Mouse (Mus musculus) lung, postnatal 10 days (tissue): ENCODE measurements around the gene 4931409K22Rik.

Experiments used
- DNase-seq: peaks from one replicate; pipeline ENCODE4 v3.0.0; 2021

Gene 4931409K22Rik

DNA sequence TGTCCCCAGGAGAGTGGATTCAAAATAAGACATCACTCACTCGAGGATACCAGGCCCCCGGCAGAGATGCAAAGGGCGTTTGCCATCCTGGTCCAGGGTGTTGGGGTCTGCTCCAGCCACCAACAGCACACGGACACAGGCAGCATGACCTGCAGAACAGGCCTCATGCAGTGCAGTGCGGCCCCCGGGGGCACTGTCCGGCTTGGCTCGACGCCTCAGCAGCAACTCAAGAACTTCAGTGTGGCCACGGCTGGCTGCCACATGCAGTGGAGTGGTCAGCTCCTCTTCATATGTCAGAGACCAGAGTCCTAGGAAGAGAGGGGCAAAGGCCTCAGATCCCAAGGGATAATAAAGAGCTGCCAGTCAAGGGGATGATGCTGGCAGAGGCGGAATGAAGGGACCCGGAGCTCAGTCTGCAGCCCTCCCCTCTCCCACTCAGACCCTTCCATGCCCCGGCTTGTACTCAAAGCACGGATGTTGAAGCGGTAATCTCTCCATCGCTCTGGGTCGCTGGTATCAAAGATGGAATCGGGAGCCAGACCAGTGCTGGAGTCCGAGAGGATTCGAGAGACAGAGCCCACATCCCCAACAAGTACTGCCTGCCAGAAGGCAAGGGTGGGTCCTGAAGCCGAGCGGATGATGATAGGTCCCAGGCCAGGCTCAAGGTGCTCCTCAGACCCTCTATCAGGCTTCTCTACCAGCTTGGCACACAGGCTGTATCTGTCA lies 16.9 kb downstream of the 4931409K22Rik start:
- no peak for DNase-seq

DNA sequence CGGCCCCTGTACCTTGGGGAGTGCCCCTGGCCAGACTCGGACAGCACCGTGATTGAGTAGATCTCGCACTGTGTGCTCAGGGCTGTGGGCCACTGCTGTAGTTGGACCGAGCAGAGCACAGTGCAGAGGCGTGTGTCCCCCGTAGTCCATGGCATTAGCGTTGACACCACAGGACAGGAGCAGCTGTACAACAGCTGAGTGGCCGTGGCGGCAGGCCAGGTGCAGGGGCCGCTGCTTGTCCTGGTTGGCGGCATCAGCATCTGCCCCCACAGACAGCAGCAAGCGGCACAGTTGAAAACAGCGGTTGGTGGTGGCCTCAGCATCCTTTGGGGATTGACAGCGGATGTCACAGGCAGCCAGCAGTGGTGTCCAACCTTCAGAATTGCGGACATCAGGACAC lies 19.0 kb downstream of the 4931409K22Rik start:
- DNase-seq: no peak

DNA sequence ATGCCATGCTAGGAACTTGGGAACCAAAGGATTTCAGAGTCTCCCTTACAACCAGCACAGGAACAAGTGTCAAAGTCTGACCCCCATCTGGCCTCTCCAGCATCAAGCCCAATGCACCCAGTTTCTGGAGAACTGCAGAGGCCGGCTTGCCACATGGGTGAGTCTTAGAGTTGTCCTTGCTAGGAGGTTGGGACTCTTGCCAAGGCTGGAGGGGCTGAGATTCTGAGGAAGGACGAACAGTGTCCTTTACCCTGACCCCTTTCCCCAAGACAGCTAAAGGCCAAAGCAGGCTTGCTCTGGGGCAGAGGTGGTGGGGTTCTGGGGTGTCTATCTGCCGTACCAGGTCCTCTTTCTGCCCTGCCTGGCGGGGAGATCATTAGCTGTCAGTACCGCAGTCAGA lies 20.1 kb downstream of the 4931409K22Rik start:
- no peak for DNase-seq

DNA sequence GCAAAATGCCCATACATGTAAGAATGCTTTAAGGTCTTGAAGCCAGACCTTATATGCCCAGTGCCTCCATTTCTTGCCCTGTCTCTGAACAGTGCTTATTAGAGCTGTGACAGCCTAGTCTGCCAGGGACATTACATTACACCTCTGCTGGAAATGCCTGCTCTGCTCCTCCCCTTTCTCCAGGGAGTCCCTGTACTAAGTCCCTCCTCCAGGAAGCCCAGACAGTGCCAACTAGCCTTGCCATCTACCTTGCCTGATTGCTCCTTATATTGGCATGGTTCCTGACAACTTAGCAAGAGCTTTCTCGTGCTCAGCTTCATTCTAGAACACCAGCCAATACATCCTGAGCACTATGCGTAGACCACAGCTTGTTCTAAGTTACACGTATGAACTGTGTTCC lies 20.9 kb downstream of the 4931409K22Rik start:
- DNase-seq: no peak

DNA sequence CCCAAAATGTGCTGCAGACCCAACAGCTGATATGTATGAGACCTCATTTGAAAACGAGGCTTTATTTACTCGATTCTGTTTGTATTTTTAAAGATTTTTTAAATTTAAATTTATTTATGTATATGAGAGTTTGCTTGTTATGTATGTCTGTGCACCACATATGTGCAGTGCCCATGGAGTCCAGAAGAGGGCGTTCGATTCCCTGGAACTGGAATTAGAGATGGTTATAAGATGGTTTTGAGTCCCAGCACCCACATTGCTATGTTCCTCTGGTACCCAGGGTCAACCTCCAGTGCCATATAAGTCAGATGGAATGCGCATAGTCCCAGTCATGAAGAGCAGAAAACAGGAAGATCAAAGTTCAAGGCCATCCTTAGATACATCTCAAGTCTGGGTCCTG lies 22.3 kb downstream of the 4931409K22Rik start:
- no peak for DNase-seq

DNA sequence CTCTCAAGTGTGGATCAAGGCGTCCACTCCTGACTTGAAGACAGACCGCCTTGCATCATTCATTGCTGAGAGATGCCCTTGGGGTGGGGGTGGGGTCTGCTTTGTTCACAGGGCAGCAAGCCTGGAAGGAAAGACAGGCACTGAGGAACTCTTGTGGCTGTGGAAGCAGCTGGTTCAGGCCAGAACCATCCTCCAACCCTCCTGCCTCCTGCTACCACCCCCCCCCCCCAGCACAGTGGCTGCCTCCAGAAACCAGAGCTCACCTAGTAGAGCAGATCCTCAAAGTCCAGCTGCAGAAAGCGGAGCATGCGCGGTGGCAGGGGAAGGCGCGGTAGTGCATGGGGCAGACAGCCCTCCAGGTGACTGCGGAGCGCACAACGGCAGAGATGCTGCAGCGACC lies 23.2 kb downstream of the 4931409K22Rik start:
- no peak for DNase-seq

DNA sequence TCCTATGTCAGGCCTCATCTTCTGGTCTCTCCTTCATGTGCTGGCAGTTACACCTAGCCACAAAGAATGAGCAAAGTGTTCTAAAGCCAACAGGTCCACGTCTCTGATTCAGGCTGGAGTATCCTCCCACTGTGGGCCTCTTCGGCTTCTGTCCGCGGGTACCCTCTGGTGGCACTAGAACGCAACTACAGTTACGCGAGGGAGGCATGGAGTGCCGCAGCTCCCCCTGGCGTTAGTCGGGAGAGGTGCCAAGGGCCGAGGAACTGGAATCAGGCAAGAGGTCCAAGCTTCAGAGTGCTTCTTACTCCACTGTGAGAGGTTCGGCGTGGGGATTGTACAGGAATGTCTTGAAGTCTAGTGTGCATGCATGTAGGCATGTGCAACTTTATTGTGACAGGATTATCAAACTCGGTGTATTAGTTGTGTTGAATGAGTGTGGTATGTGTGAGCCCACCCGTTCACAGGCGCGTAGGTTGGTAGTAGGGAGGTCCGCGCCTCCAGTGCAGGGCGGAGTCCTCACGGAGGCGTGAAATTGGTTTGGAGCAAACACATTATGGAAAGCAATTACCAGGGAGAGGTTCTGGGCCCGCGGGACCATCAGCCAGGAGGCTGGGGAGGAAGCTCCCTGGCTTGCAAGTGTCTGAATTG lies 26.4 kb downstream of the 4931409K22Rik start:
- peak; percentile 93 for DNase-seq

DNA sequence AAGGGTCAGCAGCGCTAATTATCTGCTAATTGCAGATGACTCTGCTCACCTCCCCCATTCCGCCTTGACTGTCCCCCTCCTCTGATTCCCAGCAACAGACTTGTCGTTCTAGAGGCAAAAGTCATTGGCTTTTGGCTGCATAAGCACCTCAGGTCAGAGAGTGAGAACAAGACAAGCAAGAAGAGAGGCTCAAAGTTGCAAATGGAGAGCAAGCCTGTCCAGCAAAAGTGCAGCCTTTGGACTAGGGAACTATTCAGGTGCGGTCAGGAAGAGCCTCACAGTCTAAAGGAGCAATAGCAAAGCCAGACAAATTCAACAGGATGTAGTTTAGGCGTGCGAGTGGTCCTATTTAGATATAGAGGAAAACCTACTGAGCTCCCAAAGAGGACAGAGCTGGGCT lies 28.8 kb downstream of the 4931409K22Rik start:
- DNase-seq: no peak

DNA sequence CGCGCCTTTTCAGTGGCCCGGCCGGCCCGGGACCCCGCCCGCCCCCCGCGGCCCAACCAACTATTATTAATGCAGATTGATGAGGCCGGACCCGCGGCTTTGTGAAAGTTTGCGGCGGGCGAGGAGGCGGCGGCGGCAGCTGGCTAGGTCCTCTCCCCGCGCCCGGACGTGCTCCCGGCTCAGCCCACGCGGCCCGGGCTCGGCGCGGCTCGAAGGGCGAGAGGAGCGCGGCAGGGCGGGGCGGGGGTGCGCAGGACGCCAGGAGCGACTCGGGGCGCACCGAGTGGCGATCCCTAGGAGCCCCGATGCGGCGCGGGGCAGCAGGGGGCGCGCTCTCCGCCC lies 29.7 kb downstream of the 4931409K22Rik start, which contains the start of gene Gbx1:
TSS of gene Gbx1 (minus strand) at position 314 of the 342 bp plus-strand sequence.
- peak; percentile 29 for DNase-seq

DNA sequence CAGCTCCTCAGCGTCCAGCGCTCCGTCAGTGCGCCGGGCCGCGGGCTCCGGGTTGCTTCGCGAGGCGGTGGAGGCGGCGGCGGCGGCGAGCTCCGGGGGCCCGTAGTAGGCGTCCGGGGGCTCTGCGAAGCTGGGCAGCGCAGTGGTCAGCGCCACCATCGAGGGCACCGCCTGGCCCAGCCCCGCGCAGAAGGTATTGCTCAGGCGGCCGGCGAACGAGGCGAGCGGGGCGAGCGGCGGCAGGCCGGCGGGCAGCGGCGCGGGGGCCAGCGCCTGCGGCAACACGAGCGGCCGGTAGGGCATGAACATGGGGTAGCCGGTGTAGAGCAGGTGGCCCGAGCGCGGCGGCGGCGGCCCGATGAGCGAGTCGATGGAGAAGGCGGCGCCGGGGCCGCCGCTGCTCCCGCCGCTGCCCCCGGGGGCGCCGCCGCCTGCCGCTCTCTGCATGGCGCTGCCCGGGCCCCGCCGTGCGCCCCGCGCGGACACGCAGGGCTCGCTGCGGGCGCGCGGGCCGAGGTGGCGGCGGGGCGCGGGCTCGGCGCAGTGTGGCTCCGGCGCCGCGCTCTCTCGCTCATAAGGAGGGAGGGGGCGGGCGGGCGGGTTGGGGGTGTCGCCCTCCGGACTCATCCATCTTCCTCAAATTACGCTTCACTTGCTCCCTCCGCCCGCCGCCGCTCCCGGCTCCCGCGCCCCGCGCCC lies 30.3 kb downstream of the 4931409K22Rik start:
- DNase-seq: no peak

DNA sequence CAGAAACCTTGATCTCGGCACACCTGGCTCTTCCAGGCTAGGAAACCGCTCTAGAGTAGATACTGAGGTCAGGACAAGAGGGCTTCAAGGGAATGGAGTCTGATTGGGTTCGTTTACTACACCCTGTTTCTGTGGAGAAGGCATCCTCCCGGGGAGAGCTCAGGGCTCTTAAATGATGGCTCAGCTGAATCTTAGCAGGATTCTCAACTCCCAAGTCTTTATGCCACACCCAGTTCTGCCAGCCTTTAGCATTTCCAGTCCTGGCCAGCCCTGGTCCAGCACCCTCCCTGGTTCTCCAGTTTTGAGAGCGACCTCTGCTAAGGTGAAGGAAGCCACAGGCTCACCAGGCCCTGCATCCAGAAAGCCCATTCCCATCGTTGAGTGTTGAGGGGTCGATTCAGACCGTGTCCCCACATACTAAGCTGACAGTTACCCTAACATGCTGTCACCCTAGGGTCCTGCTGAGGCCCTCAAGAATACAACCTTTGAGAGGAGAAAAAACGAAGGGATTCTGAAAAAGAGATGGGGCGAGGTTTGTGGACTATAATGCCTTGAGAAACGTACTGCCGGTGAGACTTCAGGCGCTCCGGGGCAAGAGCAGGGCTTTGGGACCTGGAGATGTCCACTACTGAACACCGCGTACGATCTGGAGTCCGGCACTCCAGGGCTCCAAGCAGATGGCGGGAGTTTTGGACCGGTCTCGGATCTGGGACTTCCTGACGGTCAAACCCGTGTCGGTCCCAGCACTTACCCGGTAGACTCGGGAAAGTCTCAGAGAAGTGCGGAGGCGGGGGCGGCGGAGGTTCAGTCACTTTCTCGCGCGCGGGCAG lies 31.0 kb downstream of the 4931409K22Rik start:
- DNase-seq: no peak

DNA sequence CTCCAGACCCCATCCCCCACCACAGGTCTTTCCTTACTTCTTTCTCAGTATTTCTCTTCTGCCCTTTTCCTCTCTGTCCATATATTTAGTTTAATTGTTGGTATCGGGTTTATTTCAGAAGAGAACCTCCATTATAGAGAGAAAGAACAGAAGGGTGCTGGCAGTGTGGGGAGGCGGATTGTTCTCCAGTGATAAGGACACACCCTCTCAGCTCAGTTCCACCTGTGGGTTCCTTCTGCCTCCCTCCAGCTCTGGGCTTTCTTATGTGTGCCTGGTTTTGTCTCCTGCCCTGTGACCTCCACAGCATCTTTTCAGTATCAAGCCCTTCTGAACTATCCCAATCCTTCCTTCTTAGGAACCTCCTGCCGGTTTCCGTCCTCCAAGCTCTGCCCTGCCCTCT lies 32.1 kb downstream of the 4931409K22Rik start:
- DNase-seq: no peak

DNA sequence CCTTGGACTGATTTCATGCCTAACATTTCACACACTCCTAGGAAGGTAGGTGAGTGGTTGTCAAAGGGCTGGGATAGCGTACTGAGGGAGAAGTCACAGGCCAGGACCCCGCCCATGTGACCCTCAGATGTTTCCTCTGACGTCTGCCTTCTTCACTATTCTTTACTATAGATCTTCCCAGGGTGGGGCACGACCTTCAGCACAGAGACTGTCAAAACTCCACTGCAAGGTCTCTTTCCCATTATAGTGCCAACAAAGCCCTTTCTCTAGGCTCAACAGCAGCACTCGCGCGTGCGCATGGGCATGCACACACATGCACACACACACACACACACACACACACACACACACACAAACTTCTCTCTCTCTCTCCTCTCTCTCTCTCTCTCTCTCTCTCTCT lies 32.8 kb downstream of the 4931409K22Rik start:
- DNase-seq: no peak

DNA sequence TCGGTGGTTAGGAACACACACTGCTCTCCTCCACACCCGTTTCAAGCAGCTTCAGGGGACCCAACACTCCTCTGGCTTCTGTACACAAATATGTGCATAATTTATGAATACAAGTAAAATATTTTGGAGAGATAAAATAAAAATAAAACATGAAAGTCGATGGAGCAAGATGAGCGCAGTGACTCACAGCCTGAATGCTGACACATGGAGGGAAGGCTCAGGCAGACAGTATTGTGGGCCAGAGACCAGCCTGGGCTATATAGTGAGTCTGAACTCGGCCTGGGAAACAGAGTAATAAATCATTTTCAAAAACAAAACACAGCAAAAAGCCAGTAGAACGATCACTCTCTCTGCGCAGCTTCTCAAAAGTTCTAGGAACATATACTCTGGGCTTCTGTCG lies 35.2 kb downstream of the 4931409K22Rik start:
- DNase-seq: no peak

DNA sequence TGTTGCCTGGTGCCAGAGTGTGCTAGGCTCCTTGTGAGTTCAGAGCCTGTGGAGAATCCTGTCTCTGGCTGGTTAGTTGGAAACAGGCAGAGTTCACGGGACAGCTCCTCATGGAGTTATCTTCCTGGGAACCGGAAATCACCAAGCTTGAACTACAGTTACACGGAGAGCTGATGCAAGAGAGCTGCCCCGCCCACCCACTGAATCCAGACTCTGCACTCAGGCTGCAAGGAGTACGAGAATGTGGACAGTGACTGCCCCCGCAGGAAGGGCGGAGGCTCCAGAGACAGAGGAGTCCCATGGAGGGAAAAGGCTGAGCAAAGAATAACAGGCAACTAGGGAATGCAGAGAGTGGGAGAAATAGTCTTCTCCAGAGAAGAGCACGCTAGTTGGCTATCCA lies 44.3 kb downstream of the 4931409K22Rik start:
- DNase-seq: peak; percentile 78

DNA sequence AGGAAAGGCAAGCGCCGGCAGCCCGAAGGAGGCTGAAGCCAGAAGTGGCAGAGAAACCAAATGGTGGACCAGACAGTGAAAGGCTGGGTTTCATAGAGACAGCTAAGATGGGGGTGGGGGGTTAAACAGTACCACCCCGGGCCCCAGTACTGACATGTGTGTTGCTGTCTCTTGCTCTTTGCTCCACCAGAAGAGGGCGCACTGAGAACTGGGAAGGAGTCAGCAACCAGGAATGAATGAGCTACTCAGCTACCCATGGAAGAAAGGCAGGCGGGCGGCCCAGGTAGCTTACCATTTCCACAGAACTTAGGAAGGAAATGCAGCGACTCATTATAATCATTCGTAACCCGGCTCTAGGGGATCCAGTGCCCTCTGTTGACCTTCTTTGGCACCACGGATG lies 46.0 kb downstream of the 4931409K22Rik start:
- DNase-seq: peak; percentile 64

DNA sequence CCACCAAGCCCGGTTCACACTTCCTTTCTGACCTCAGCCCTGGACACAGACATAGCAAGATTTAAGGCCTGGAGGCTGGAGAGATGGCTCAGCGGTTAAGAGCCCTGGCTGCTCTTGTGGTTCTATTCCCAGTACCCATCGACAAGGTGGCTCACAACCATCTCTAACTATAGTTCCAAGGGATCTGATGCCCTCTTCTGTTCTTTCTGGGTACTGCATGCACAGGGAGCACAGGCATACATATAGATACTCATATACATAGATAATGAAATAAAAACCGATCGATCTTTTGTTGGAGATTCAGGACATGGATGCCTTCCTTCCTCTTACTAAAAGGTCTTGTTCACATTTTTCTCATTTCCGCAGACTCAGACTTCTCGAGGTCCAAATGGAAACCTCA lies 48.2 kb downstream of the 4931409K22Rik start:
- DNase-seq: no peak

DNA sequence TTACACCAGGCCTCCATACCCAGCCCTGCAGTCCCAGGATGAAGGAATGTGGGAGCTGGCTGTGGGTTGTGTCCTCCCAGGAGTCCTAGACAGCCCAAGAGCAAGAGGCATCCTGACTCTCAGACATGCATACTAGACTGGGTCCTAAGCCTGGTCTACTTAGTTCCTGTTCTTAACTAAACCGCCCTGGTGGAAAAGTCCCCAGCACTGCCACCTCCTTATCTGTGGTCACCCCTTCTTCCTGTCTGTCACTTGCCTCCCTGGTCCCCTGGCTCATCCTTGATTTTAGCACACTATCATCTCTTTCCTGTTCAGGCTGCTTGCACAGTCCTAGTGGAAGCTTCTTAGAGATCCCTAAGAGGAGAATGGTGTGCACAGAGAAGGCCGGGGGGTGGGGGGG lies 51.1 kb downstream of the 4931409K22Rik start:
- no peak for DNase-seq

DNA sequence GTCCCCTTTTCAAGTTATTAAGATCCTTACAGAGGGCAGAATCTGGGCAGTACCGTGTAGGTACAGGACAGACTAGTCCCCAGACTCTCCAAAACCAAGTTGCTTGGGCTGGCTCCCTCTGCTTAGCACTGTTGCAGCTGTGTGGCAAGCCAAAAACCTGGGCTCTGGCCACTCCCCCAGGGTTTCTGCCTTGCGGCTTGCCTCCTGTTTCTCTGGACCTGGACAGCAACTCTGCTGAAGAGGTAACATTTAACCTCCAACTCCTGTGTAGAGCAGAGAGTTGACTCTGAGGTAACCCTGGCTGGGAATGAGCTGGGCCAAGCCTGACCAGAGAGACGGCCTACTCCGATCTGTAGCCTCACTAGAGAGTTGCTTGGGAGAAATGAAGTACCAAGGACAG lies 53.8 kb downstream of the 4931409K22Rik start:
- no peak for DNase-seq

DNA sequence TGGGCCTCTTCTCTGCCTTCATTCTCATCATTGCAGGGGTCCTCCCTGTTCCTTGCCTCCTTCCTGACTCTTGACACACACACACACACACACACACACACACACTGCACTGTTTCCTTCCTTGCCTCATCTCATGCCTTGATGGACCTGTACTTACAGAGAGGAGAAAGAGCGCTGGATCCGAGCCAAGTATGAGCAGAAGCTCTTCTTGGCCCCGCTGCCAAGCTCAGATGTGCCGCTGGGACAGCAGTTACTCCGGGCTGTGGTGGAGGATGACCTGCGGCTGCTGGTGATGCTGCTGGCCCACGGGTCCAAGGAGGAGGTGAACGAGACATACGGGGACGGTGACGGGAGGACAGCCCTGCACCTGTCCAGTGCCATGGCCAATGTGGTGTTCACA lies 55.8 kb downstream of the 4931409K22Rik start:
- no peak for DNase-seq

DNA sequence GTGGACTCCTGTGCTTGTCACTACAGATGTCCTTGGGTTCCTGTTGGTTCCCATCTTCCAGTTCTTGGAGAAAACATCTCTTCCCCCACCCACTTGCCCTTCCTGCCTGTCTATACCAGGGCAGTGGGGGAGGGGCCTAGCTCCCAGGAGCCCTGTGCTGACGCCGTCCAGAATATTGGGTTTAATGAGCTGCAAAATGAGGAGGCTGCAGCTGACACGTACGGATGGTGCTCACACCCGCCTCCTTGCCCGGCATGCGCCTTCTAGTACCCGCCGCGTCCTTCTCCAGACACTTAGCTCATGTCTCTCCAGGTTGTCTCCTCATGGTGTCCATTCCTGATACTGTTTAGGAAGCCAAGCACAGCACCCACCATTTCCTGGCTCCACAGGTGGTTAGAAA lies 57.5 kb downstream of the 4931409K22Rik start:
- no peak for DNase-seq

DNA sequence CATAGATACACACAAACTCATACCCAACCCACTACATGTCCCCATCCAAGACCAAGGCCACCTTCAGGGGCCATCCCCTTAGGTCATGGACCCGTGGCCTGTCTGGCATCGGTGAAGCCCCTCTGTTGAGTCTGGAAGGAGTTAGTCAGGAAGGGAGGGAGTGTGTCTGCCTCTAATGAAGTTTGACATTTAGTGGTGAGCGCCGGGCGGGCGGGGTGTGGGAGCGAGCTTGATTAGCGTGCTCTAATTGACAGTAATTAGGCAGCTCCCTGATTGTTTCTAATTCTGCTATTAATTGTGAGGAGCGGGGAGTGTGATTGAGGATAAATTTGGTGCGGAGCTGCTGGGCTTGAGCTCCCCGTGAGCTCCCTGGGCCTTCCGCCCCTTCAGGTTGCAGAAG lies 59.1 kb downstream of the 4931409K22Rik start:
- DNase-seq: no peak

DNA sequence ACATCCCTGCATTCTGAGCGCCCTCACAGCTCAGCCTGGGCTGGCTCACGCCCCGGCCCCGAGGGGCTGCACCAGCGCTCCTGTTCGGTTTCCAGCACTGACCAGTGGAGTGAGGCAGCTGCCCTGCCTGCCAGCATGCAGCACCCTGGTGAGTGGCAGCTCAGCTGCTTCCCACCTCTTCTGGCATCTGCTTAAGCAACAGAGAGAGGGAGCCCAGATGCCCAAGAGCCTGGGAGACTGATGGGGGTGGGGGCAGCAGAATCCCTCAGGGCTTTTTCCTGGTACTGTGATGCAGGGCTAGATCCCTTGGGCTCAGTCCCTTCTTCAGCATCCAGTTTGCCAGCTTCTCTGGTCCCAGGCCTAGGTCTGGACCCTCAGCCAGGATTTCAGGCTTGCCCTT lies 59.9 kb downstream of the 4931409K22Rik start:
- no peak for DNase-seq
